Mouse (Mus musculus) MEL (cell line): ENCODE measurements around the gene Zfp524. TPM values are rescaled to one million over a fixed set of nuclear protein-coding genes. Genes with fewer than 3 reads are reported as not detected.

Experiments used
- DNase-seq: peaks from one replicate; pipeline ENCODE4 v3.0.0; 2011; ENCODE audit warnings: low read depth, low spot score
- H3K27ac ChIP-seq: 2 replicates; pipeline ENCODE4 v1.5.1; 2012; ENCODE audit warnings: low read depth, mild to moderate bottlenecking, control low read depth, low read length, moderate library complexity; ENCODE audit not compliant: control insufficient read depth
- H3K27me3 ChIP-seq, 2 experiments: fragments of 150-350 bp in 1 of 2; sonication (generic) in 1 of 2; 2 replicates each; pipeline ENCODE4 v1.6.1; 2012; ENCODE audit warnings: low read length in 2 of 2, mild to moderate bottlenecking in 2 of 2, improper control_type of control experiment in 1 of 2, moderate library complexity in 1 of 2; ENCODE audit not compliant: insufficient read depth in 2 of 2, control insufficient read depth in 1 of 2
- H3K36me3 ChIP-seq, 2 experiments: 2 replicates each; pipeline ENCODE4 v1.6.1; 2012 to 2014; ENCODE audit warnings: low read length in 2 of 2, improper control_type of control experiment in 1 of 2, inconsistent platforms in 1 of 2, mild to moderate bottlenecking in 1 of 2; ENCODE audit not compliant: insufficient read depth in 2 of 2, control insufficient read depth in 1 of 2
- H3K4me1 ChIP-seq, 2 experiments: fragments of 150-350 bp in 1 of 2; sonication (generic) in 1 of 2; 2 replicates each; pipeline ENCODE4 v1.6.1; 2012; ENCODE audit warnings: low read length in 2 of 2, improper control_type of control experiment in 1 of 2, mild to moderate bottlenecking in 1 of 2; ENCODE audit not compliant: insufficient read depth in 2 of 2, control insufficient read depth in 1 of 2
- H3K4me3 ChIP-seq, 2 experiments: fragments of 150-350 bp in 1 of 2; sonication (generic) in 1 of 2; 2 replicates each; pipeline ENCODE4 v1.5.1; 2012; ENCODE audit warnings: low read depth in 2 of 2, low read length in 2 of 2, mild to moderate bottlenecking in 2 of 2, moderate library complexity in 2 of 2, control low read depth in 1 of 2, improper control_type of control experiment in 1 of 2; ENCODE audit not compliant: control insufficient read depth in 1 of 2, insufficient read depth in 1 of 2
- H3K79me2 ChIP-seq: 2 replicates; pipeline ENCODE4 v1.6.1; 2012; ENCODE audit warnings: mild to moderate bottlenecking, low read length, moderate library complexity; ENCODE audit not compliant: control insufficient read depth, poor library complexity, insufficient read depth
- H3K9ac ChIP-seq: 2 replicates; pipeline ENCODE4 v1.6.1; 2012; ENCODE audit warnings: low read depth, mild to moderate bottlenecking, control low read depth, low read length, moderate library complexity; ENCODE audit not compliant: control insufficient read depth, poor library complexity, severe bottlenecking
- H3K9me3 ChIP-seq: fragments of 150-350 bp; sonication (generic); replicated peaks from 2 replicates; pipeline ENCODE4 v1.6.1; 2012; ENCODE audit warnings: mild to moderate bottlenecking, low read length, improper control_type of control experiment, moderate library complexity; ENCODE audit not compliant: insufficient read depth
- BHLHE40 ChIP-seq: IDR thresholded peaks from 2 replicates; pipeline ENCODE4 v1.6.1; 2012; ENCODE audit warnings: low read depth, mild to moderate bottlenecking, inconsistent platforms, low read length, improper control_type of control experiment, borderline replicate concordance
- CHD2 ChIP-seq: IDR thresholded peaks from 2 replicates; pipeline ENCODE4 v1.6.1; 2011; ENCODE audit warnings: low read length, improper control_type of control experiment
- CTCF ChIP-seq, 3 experiments: IDR thresholded peaks in 2 of 3; conservative IDR thresholded peaks in 1 of 3; 2 replicates each; pipeline ENCODE4 v1.5.1; 2011 to 2012; ENCODE audit warnings: low read length in 3 of 3, low read depth in 2 of 3, mild to moderate bottlenecking in 2 of 3, improper control_type of control experiment in 1 of 3, inconsistent platforms in 1 of 3, mixed read lengths in 1 of 3, moderate library complexity in 1 of 3; ENCODE audit not compliant: control insufficient read depth in 1 of 3, insufficient read depth in 1 of 3, poor library complexity in 1 of 3, severe bottlenecking in 1 of 3
- ELF1 ChIP-seq: IDR thresholded peaks from 2 replicates; pipeline ENCODE4 v1.6.1; 2014; ENCODE audit warnings: low read depth, mild to moderate bottlenecking, inconsistent platforms, low read length, improper control_type of control experiment, moderate library complexity
- EP300 ChIP-seq, 2 experiments: IDR thresholded peaks; 2 replicates each; pipeline ENCODE4 v1.6.1; 2011; ENCODE audit warnings: improper control_type of control experiment in 2 of 2, low read length in 2 of 2, low read depth in 1 of 2, mild to moderate bottlenecking in 1 of 2
- GABPA ChIP-seq: IDR thresholded peaks from 2 replicates; pipeline ENCODE4 v1.6.1; 2012; ENCODE audit warnings: low read depth, mild to moderate bottlenecking, inconsistent platforms, low read length, improper control_type of control experiment, moderate library complexity
- MAX ChIP-seq: IDR thresholded peaks from 2 replicates; pipeline ENCODE4 v1.6.1; 2011; ENCODE audit warnings: low read length, improper control_type of control experiment
- MYC ChIP-seq: IDR thresholded peaks from 2 replicates; pipeline ENCODE4 v1.6.1; 2011; ENCODE audit warnings: low read depth, mild to moderate bottlenecking, low read length, improper control_type of control experiment, moderate library complexity
- NELFE ChIP-seq: IDR thresholded peaks from 2 replicates; pipeline ENCODE4 v1.6.1; 2011; ENCODE audit warnings: low read depth, low read length, improper control_type of control experiment
- POLR2AphosphoS2 ChIP-seq: IDR thresholded peaks from 2 replicates; pipeline ENCODE4 v1.6.1; 2011; ENCODE audit warnings: low read length, improper control_type of control experiment
- POLR2AphosphoS5 ChIP-seq: IDR thresholded peaks from 2 replicates; pipeline ENCODE4 v1.6.1; 2012; ENCODE audit warnings: low read depth, borderline replicate concordance, mild to moderate bottlenecking, inconsistent platforms, low read length, moderate library complexity, mixed read lengths
- RAD21 ChIP-seq: IDR thresholded peaks from 2 replicates; pipeline ENCODE4 v1.6.1; 2011; ENCODE audit warnings: mild to moderate bottlenecking, low read depth, low read length, improper control_type of control experiment
- RCOR1 ChIP-seq: IDR thresholded peaks from 2 replicates; pipeline ENCODE4 v1.6.1; 2012; ENCODE audit warnings: low read depth, mild to moderate bottlenecking, inconsistent platforms, low read length, improper control_type of control experiment
- SMC3 ChIP-seq: IDR thresholded peaks from 2 replicates; pipeline ENCODE4 v1.6.1; 2011; ENCODE audit warnings: low read depth, low read length, improper control_type of control experiment
- TAL1 ChIP-seq: IDR thresholded peaks from 2 replicates; pipeline ENCODE4 v1.6.1; 2012; ENCODE audit warnings: mild to moderate bottlenecking, inconsistent platforms, low read length, moderate library complexity, mixed read lengths
- TCF12 ChIP-seq: IDR thresholded peaks from 2 replicates; pipeline ENCODE4 v1.6.1; 2014; ENCODE audit warnings: low read depth, mild to moderate bottlenecking, inconsistent platforms, low read length, improper control_type of control experiment, moderate library complexity
- UBTF ChIP-seq: IDR thresholded peaks from 2 replicates; pipeline ENCODE4 v1.6.1; 2012; ENCODE audit warnings: low read depth, mild to moderate bottlenecking, inconsistent platforms, low read length, improper control_type of control experiment, moderate library complexity, borderline replicate concordance; ENCODE audit not compliant: insufficient read depth
- USF1 ChIP-seq: IDR thresholded peaks from 2 replicates; pipeline ENCODE4 v1.6.1; 2014; ENCODE audit warnings: low read depth, mild to moderate bottlenecking, inconsistent platforms, low read length, improper control_type of control experiment, moderate library complexity
- USF2 ChIP-seq, 2 experiments: IDR thresholded peaks; 2 replicates each; pipeline ENCODE4 v1.6.1; 2011 to 2012; ENCODE audit warnings: improper control_type of control experiment in 2 of 2, low read length in 2 of 2, borderline replicate concordance in 1 of 2, inconsistent platforms in 1 of 2, low read depth in 1 of 2, mild to moderate bottlenecking in 1 of 2; ENCODE audit not compliant: insufficient read depth in 1 of 2
- ZKSCAN1 ChIP-seq: IDR thresholded peaks from 2 replicates; pipeline ENCODE4 v1.6.1; 2012; ENCODE audit warnings: low read depth, mild to moderate bottlenecking, inconsistent platforms, low read length, improper control_type of control experiment, moderate library complexity
- ZNF384 ChIP-seq: IDR thresholded peaks from 2 replicates; pipeline ENCODE4 v1.6.1; 2012; ENCODE audit warnings: low read depth, mild to moderate bottlenecking, inconsistent platforms, low read length, improper control_type of control experiment
- polyA plus RNA-seq, 2 experiments: library from polyadenylated mRNA; stranded (reverse) in 1 of 2; unstranded in 1 of 2; fragments of >175 nt in 1 of 2; fragments of >200 nt in 1 of 2; gene quantifications; 2 replicates each; pipeline versions ENCODE4 v1.2.1 to v1.2.4; 2012; ENCODE audit warnings: low replicate concordance in 2 of 2, low read depth in 1 of 2; ENCODE audit not compliant: insufficient read length in 2 of 2, insufficient read depth in 1 of 2, missing spikeins in 1 of 2
- total RNA-seq: library from RNA; depleted of rRNA; stranded (reverse); fragments of 300-350 nt; gene quantifications from 2 replicates; pipeline ENCODE4 v1.2.3, GENCODE M21; 2012

Zfp524 gene
- total and polyA plus RNA-seq, 3 experiments: 9.4 to 12.7 TPM; not detected in 1

- no peak for DNase-seq
- Histone ChIP-seq H3K79me2 (peaks cover 19% of the 10 kb centered on the region), H3K4me3 (no peak overlapping the region), H3K27ac (no peak overlapping the region), H3K4me1 (peaks cover 2 to 5% of the 10 kb centered on the region in 2 experiments; a peak in 2 of 4 replicates), H3K9ac (no peak overlapping the region), H3K9me3 (no peaks in the 10 kb centered on the region), H3K36me3 (peaks cover 2 to 4% of the 10 kb centered on the region in 2 experiments; a peak in 3 of 4 replicates), H3K27me3 (no peaks in the 10 kb centered on the region)
- TF ChIP-seq POLR2AphosphoS2: no peak
- no peak for TF ChIP-seq ELF1
- TF ChIP-seq USF1: no peak
- no peak for TF ChIP-seq USF2 (IDR thresholded peaks at IDR 0.05; ENCODE audit: borderline replicate concordance in 1 of 2, insufficient read depth in 1 of 2, low read depth in 1 of 2, low read length in 2 of 2)
- TF ChIP-seq RAD21: no peak
- no peak for TF ChIP-seq TCF12
- TF ChIP-seq CHD2: no peak
- no peak for TF ChIP-seq BHLHE40
- TF ChIP-seq EP300 (IDR thresholded peaks at IDR 0.05; ENCODE audit: low read depth in 1 of 2, low read length in 2 of 2): no peak
- TF ChIP-seq CTCF (IDR thresholded peaks at IDR 0.05 in 2 of 3, conservative IDR thresholded peaks at IDR 0.05 in 1 of 3; ENCODE audit: control insufficient read depth in 1 of 3, insufficient read depth in 1 of 3, low read depth in 2 of 3, low read length in 3 of 3, poor library complexity in 1 of 3, severe bottlenecking in 1 of 3): no peak
- no peak for TF ChIP-seq ZKSCAN1
- no peak for TF ChIP-seq POLR2AphosphoS5
- TF ChIP-seq ZNF384: no peak
- no peak for TF ChIP-seq MYC
- no peak for TF ChIP-seq UBTF
- no peak for TF ChIP-seq RCOR1
- no peak for TF ChIP-seq SMC3
- no peak for TF ChIP-seq NELFE
- no peak for TF ChIP-seq GABPA
- TF ChIP-seq MAX: no peak
These were observed 44.4 kb downstream of the Zfp524 start for GRCm38 (mm10) chr7:5058631-5059030.

GRCm38 (mm10) chr7:5059421-5059820 lies 45.2 kb downstream of the Zfp524 start:
- Histone ChIP-seq H3K36me3 (peaks cover 4 to 9% of the 10 kb centered on the region in 2 experiments; a peak in 3 of 4 replicates), H3K4me3 (no peak overlapping the region), H3K4me1 (peaks cover 2 to 9% of the 10 kb centered on the region in 2 experiments; a peak in 2 of 4 replicates), H3K27ac (no peak overlapping the region), H3K79me2 (peaks cover 27% of the 10 kb centered on the region), H3K27me3 (no peaks in the 10 kb centered on the region), H3K9ac (peak overlapping the region; percentile 90; the same call in 1 of the 2 replicates), H3K9me3 (no peaks in the 10 kb centered on the region)
- TF ChIP-seq TAL1: no peak
- DNase-seq: no peak
